Mouse (Mus musculus): Measurements from ENCODE around the gene Cep131.

Gene Cep131

GRCm38 (mm10) chr11:120028319-120029092, 58.1 kb downstream of the Cep131 start:
- DNase-seq (ENCODE audit: low spot score) = no peak

GRCm38 (mm10) chr11:120026941-120027340, 59.7 kb downstream of the Cep131 start:
- DNase-seq (ENCODE audit: low spot score) = no peak

GRCm38 (mm10) chr11:120022841-120023240, 63.8 kb downstream of the Cep131 start:
- DNase-seq (ENCODE audit: low spot score) = no peak

- DNase-seq (ENCODE audit: low spot score) = no peak
Measured at GRCm38 (mm10) chr11:120022216-120022615, 64.4 kb downstream of the Cep131 start.

GRCm38 (mm10) chr11:120021367-120021766, 65.3 kb downstream of the Cep131 start:
- no peak for DNase-seq (ENCODE audit: low spot score)

GRCm38 (mm10) chr11:120019542-120020440, 66.8 kb downstream of the Cep131 start:
- no peak for DNase-seq (ENCODE audit: low spot score)

- DNase-seq (ENCODE audit: low spot score) = peak; percentile 69
Measured at GRCm38 (mm10) chr11:120017011-120017410, 69.6 kb downstream of the Cep131 start.

- DNase-seq (ENCODE audit: low spot score) = no peak
Measured at GRCm38 (mm10) chr11:120014758-120015157, 71.9 kb downstream of the Cep131 start.
